Mouse (Mus musculus): ENCODE results near the gene Riok1. TPM values are rescaled to one million over a fixed set of nuclear protein-coding genes. Genes with fewer than 3 reads are reported as not detected.

Riok1 gene
- polyA plus RNA-seq, 1 experiment = 13.0 TPM

DNA sequence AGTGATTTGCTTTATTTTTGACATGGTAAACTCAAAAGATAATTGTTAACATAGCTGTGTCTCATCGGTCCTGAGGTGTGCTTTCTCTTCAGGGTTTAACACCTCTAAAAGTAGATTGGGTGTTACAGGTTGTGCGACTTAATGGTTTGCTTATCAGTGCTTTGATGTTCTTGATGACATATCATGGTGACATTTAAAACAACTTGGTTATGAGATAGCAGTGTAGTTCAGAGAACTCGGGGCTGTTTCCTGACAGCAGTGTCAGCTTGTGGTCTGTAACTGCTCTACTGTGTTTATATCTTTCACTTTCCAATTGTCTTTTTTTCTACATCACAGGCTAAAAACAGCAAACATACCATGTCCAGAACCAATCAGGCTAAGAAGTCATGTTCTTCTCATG, 13.1 kb downstream of the Riok1 start:
- no peak overlapping the region for H3K27ac ChIP-seq (ENCODE audit: insufficient read depth, low read length)
- H3K4me1 ChIP-seq (ENCODE audit: control insufficient read depth, insufficient read depth, insufficient read length) = no peaks in the 10 kb centered on the region
- peaks cover 38% of the 10 kb centered on the region for H3K36me3 ChIP-seq (ENCODE audit: control insufficient read depth, insufficient read depth, low read length)
- H3K27me3 ChIP-seq (ENCODE audit: control insufficient read depth, insufficient read depth, low read length) = no peaks in the 10 kb centered on the region
- 65% methylated on average over 3 of the region's 3 CpGs for WGBS
- DNase-seq (ENCODE audit: low read depth in 1 of 2, low spot score in 2 of 2) = no peak
- no peak for TF ChIP-seq CTCF (IDR thresholded peaks at IDR 0.05; ENCODE audit: extremely low read depth, insufficient read depth, insufficient read length, insufficient replicate concordance)
- TF ChIP-seq POLR2A (IDR thresholded peaks at IDR 0.05; ENCODE audit: low read depth, low read length) = no peak
- no peak overlapping the region for H3K4me3 ChIP-seq (ENCODE audit: extremely low read depth, insufficient read depth, insufficient read length)

DNA sequence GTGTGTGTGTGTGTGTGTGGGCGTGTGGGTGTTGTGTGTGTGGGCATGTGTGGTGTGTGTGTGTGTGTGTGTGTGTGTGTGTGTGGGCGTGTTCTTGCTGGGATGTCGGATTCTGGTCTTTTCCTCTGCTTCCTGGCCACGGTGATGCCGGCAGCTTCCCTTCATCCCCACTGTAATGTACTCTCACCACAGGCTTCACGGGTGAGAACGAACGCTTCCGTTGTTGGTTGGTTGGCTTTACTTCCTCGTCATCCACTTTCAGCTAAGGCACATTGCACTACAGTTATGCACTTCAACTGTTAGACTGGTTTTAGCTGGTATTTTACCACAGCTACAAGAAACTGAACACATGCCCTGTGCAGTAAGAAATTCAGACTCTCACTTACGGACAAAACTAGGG, 25.9 kb downstream of the Riok1 start:
- no peak for DNase-seq (ENCODE audit: low read depth in 1 of 2, low spot score in 2 of 2)
- no peak for TF ChIP-seq CTCF (IDR thresholded peaks at IDR 0.05; ENCODE audit: extremely low read depth, insufficient read depth, insufficient read length, insufficient replicate concordance)
- TF ChIP-seq POLR2A (IDR thresholded peaks at IDR 0.05; ENCODE audit: low read depth, low read length) = no peak
- H3K27me3 ChIP-seq (ENCODE audit: control insufficient read depth, insufficient read depth, low read length) = no peaks in the 10 kb centered on the region
- peaks cover 28% of the 10 kb centered on the region for H3K36me3 ChIP-seq (ENCODE audit: control insufficient read depth, insufficient read depth, low read length)
- no peaks in the 10 kb centered on the region for H3K4me1 ChIP-seq (ENCODE audit: control insufficient read depth, insufficient read depth, insufficient read length)
- no peak overlapping the region for H3K27ac ChIP-seq (ENCODE audit: insufficient read depth, low read length)
- WGBS = 55% methylated on average over 11 of the region's 11 CpGs
- H3K4me3 ChIP-seq (ENCODE audit: extremely low read depth, insufficient read depth, insufficient read length) = no peak overlapping the region

DNA sequence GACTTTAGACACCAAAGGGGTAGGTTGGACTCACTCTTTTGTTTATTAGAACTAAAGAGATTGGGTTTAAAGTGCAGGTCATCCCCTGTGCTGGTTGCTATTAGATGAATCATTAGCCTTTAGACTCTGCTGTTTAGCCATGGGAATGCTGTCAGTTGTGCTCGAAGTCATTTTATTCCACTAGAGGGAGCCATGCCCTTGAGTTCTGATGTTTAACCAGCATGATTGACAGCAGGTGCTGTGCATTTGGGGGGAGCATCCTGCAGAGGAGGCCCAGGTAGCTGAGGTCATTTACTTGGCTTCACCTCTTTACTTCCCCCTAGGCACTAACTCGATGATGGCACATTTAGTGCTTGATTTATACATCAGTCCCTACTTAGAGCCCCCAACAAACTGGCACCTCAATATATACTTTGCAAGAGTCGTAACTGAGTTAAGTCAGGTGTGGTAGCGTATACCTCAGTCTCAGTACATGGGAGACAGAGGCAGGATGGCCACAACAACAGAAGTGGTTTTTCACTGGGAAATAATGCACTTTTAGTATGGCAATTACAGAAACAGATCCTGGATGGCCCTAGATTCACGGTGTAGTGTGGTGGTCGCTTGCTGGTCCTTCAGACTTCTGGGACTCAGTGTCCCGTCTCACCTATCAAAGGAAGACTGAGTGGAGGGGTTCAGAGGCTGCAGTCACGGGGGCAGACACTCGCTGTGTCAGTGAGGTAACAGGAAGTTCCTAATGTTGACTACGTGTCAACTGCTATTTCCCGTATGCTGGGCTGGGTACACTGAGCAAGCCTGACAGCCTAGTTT, 28.3 kb downstream of the Riok1 start:
- Histone ChIP-seq H3K4me3 (ENCODE audit: extremely low read depth, insufficient read depth, insufficient read length) (no peak overlapping the region), H3K4me1 (ENCODE audit: control insufficient read depth, insufficient read depth, insufficient read length) (no peaks in the 10 kb centered on the region), H3K27me3 (ENCODE audit: control insufficient read depth, insufficient read depth, low read length) (no peaks in the 10 kb centered on the region), H3K27ac (ENCODE audit: insufficient read depth, low read length) (no peak overlapping the region), H3K36me3 (ENCODE audit: control insufficient read depth, insufficient read depth, low read length) (peaks cover 12% of the 10 kb centered on the region)
- TF ChIP-seq POLR2A (IDR thresholded peaks at IDR 0.05; ENCODE audit: low read depth, low read length) (no peak), CTCF (IDR thresholded peaks at IDR 0.05; ENCODE audit: extremely low read depth, insufficient read depth, insufficient read length, insufficient replicate concordance) (peak; percentile 31; the same call in 1 of the 2 replicates)
- DNase-seq (ENCODE audit: low read depth in 1 of 2, low spot score in 2 of 2) = peak; percentile 25 to 36
- WGBS = 66% methylated on average over 11 of the region's 11 CpGs

DNA sequence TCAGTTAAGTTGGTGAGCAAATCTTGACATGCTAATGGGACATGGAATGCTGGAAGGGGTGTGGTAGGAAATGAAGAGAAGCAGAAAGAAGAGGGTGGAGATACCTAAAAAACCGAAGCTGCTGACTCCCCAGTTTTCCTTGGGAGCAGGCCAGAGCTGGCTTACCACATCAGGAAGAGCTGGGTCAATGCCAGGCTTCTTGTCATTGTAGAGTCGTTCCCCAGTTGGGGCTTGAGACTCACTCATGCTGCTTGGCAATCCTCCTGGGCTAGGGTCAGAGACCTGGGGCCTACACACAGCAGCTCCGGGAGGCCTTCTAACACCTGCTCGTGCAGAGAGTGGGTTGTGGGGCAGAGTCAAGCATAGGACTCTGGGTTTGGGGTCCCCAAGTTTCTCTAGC, 34.1 kb downstream of the Riok1 start:
- DNase-seq (ENCODE audit: low read depth in 1 of 2, low spot score in 2 of 2) = no peak
- no peaks in the 10 kb centered on the region for H3K27me3 ChIP-seq (ENCODE audit: control insufficient read depth, insufficient read depth, low read length)
- 70% methylated on average over 4 of the region's 4 CpGs for WGBS
- no peaks in the 10 kb centered on the region for H3K4me1 ChIP-seq (ENCODE audit: control insufficient read depth, insufficient read depth, insufficient read length)
- H3K36me3 ChIP-seq (ENCODE audit: control insufficient read depth, insufficient read depth, low read length) = no peaks in the 10 kb centered on the region
- H3K27ac ChIP-seq (ENCODE audit: insufficient read depth, low read length) = no peak overlapping the region
- no peak for TF ChIP-seq POLR2A (IDR thresholded peaks at IDR 0.05; ENCODE audit: low read depth, low read length)
- TF ChIP-seq CTCF (IDR thresholded peaks at IDR 0.05; ENCODE audit: extremely low read depth, insufficient read depth, insufficient read length, insufficient replicate concordance) = no peak
- no peak overlapping the region for H3K4me3 ChIP-seq (ENCODE audit: extremely low read depth, insufficient read depth, insufficient read length)

DNA sequence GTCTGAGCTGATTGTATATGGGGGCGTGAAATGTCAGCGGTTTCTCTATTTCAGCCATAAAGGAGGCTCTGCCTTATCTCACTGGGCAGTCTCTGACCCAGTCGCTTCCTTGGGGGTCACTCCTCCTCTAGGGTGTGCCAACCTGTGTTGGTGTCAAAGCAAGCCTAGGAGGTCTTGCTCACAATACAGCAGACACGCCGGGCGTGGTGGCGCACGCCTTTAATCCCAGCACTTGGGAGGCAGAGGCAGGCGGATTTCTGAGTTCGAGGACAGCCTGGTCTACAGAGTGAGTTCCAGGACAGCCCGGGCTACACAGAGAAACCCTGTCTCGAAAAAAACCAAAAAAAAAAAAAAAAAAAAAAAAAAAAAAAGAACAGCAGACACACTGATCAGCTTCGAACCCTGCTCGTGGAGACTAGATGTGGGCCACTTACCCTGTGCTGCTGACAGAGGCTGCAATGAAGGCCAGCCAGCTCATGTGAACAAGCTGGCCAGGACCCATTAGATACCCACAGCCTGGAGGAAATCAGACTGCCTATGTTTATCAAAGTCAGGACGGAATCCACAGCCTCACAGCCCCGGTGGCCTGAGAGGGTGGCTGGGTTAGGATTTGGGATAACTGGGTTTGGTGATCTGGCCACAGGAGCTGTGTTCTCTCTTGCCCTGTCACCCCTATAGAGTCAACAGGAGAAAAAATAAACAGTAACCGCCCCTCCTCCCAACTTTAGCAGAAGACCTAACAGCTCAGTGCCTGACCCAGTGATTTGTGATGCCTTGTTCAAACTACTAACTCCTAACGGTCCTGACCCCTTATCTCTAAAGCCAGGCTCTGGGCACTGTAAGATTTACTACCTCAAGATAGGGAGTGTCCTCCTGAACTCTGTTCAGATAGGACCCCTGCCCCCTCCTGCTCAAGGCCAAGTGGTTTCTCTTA, 36.8 kb downstream of the Riok1 start:
- 75% methylated on average over 18 of the region's 18 CpGs for WGBS
- no peak for DNase-seq (ENCODE audit: low read depth in 1 of 2, low spot score in 2 of 2)
- no peak overlapping the region for H3K27ac ChIP-seq (ENCODE audit: insufficient read depth, low read length)
- peaks cover 3% of the 10 kb centered on the region; the same call in 1 of the 2 replicates for H3K4me1 ChIP-seq (ENCODE audit: control insufficient read depth, insufficient read depth, insufficient read length)
- H3K36me3 ChIP-seq (ENCODE audit: control insufficient read depth, insufficient read depth, low read length) = no peaks in the 10 kb centered on the region
- H3K4me3 ChIP-seq (ENCODE audit: extremely low read depth, insufficient read depth, insufficient read length) = no peak overlapping the region
- TF ChIP-seq CTCF (IDR thresholded peaks at IDR 0.05; ENCODE audit: extremely low read depth, insufficient read depth, insufficient read length, insufficient replicate concordance) (no peak), POLR2A (IDR thresholded peaks at IDR 0.05; ENCODE audit: low read depth, low read length) (no peak)
- H3K27me3 ChIP-seq (ENCODE audit: control insufficient read depth, insufficient read depth, low read length) = no peaks in the 10 kb centered on the region

DNA sequence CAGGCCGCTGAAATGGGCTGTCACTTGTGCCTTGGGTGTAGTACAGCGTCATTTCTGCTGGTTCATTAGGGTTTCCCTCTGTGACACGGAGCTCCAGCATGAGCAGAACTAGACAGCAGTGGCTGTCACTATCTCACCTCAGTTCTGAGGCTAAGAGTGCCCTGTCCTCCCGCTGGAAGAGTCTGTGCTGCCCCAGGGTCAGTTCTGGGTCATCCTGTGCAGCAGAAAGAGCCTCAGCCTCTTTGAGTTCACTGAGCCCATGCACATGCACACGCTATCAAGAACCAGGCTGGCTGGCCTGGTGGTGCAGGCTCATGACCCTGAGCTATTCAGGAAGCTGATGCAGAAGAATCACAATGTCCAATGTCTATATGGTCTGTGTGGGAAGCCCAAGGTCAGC, 37.6 kb downstream of the Riok1 start:
- 51% methylated on average over 5 of the region's 5 CpGs for WGBS
- peaks cover 5% of the 10 kb centered on the region; the same call in 1 of the 2 replicates for H3K4me1 ChIP-seq (ENCODE audit: control insufficient read depth, insufficient read depth, insufficient read length)
- no peak for TF ChIP-seq POLR2A (IDR thresholded peaks at IDR 0.05; ENCODE audit: low read depth, low read length)
- no peak for TF ChIP-seq CTCF (IDR thresholded peaks at IDR 0.05; ENCODE audit: extremely low read depth, insufficient read depth, insufficient read length, insufficient replicate concordance)
- no peak overlapping the region for H3K4me3 ChIP-seq (ENCODE audit: extremely low read depth, insufficient read depth, insufficient read length)
- no peaks in the 10 kb centered on the region for H3K36me3 ChIP-seq (ENCODE audit: control insufficient read depth, insufficient read depth, low read length)
- no peak for DNase-seq (ENCODE audit: low read depth in 1 of 2, low spot score in 2 of 2)
- no peaks in the 10 kb centered on the region for H3K27me3 ChIP-seq (ENCODE audit: control insufficient read depth, insufficient read depth, low read length)
- H3K27ac ChIP-seq (ENCODE audit: insufficient read depth, low read length) = no peak overlapping the region
